11 mouse cellular contexts compared by ENCODE assay signal in the genomic region with DNA sequence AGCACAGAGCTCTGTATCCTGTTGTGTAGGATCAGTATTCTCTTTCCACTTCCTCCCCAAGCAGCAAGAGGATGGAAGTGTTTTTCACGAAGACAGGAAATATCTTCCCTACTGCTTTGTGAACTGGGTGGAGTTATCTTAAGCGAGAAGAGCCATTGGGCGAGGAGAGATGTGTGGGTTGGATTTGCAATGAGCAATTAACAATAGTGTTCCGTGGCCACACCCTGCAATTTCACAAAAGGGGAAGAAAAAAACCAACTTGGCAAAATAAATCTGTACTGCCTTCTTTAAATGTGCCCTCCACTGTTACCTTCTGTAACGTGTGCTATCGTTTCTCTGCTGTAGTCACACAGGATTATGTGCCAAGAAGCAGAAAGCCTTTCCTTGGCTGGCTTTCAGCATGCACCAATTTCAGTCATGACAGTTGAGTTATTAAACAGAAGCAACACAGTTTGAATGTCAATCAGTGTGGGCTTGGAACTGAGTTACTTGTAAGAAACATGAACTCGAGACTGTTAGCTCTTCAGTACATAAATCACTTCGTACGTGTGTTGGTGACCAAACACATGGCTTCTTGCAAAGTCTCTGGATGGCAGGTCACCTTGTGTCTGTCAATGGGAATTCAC.
DNase-seq lines count a peak whose midpoint lies in the region; ATAC-seq and TF ChIP-seq lines count a peak whose summit lies in the region.
"Had no signal": no experiment of that assay in that cellular context is flagged by ENCODE, and none has a peak within 500 bp of the region (broad histone marks: within the 10 kb centered on the region; RNA-seq: fewer than 3 reads in every experiment).

No protein-coding gene starts in this region.

- WGBS in lung, postnatal 0 days, result 48% methylated on average over 9 of the region's 9 CpGs
- 55% methylated on average over 9 of the region's 9 CpGs for WGBS in heart, embryonic 14.5 days

- no peak overlapping the region for H3K9ac ChIP-seq in lung, postnatal 0 days (replicated peaks; ENCODE audit: low read depth)
- H3K9ac ChIP-seq in heart, embryonic 14.5 days (ENCODE audit: low read length), result no peak overlapping the region; the same call in 1 of the 2 replicates
- H3K9ac ChIP-seq: liver, embryonic 14.5 days had no signal

- intact Hi-C loops in gastrocnemius, adult 2 months (cut with DNase I), result loop anchor here (5.0 kb wide), 1 partner anchor 36 kb away; no protein-coding TSS in a partner anchor

- no peaks in the 10 kb centered on the region for H3K9me3 ChIP-seq in lung, postnatal 0 days (ENCODE audit: low read length)
- H3K9me3 ChIP-seq in heart, embryonic 14.5 days (ENCODE audit: control insufficient read depth, low read length), result no peaks in the 10 kb centered on the region

- no peak for DNase-seq in gastrocnemius, adult 2 months
- no peak for DNase-seq in gastrocnemius, postnatal 4 days (ENCODE audit: low spot score in 2 of 2)
- DNase-seq in lung, postnatal 0 days (ENCODE audit: low spot score), result peak; percentile 64
- DNase-seq in lung, postnatal 4 days, result no peak
- peak; percentile 39 for DNase-seq in splenic B cell, adult 2 months (ENCODE audit: low read depth, low spot score)
- DNase-seq in gastrocnemius, adult 8-10 months (ENCODE audit: low spot score in 2 of 2), result no peak
- DNase-seq in layer of hippocampus, postnatal 25 days (ENCODE audit: extremely low spot score in 1 of 2, low spot score in 1 of 2), result no peak
- DNase-seq: cerebellum, postnatal 25 days; kidney, postnatal 10 days had no signal

- TF ChIP-seq CTCF in gastrocnemius, adult 2 months (IDR thresholded peaks at IDR 0.05), result no peak
- no peak for TF ChIP-seq CTCF in lung, postnatal 0 days (IDR thresholded peaks at IDR 0.05)

- H3K36me3 ChIP-seq in lung, postnatal 0 days (ENCODE audit: insufficient read depth, low read length), result no peaks in the 10 kb centered on the region
- H3K36me3 ChIP-seq in heart, embryonic 14.5 days (ENCODE audit: control insufficient read depth, insufficient read depth, low read length), result no peaks in the 10 kb centered on the region
- no peaks in the 10 kb centered on the region for H3K36me3 ChIP-seq in splenic B cell, adult 2 months (ENCODE audit: control insufficient read depth, insufficient read depth, low read length, poor library complexity, severe bottlenecking)

- H3K27ac ChIP-seq in gastrocnemius, adult 2 months, result peak overlapping the region; percentile 39
- H3K27ac ChIP-seq in lung, postnatal 0 days (ENCODE audit: low read length), result no peak overlapping the region
- H3K27ac ChIP-seq in heart, embryonic 14.5 days (replicated peaks in 1 of 2; ENCODE audit: control insufficient read depth in 1 of 2, insufficient read depth in 1 of 2, low read depth in 2 of 2, low read length in 2 of 2), result peak overlapping the region; percentile 60 to 69
- H3K27ac ChIP-seq: liver, embryonic 14.5 days had no signal

- no peaks in the 10 kb centered on the region; the same call in 1 of the 2 replicates for H3K4me1 ChIP-seq in lung, postnatal 0 days (ENCODE audit: insufficient read depth, low read depth, low read length)
- peaks cover 22 to 34% of the 10 kb centered on the region in 2 experiments for H3K4me1 ChIP-seq in heart, embryonic 14.5 days (ENCODE audit: control insufficient read depth in 2 of 2, insufficient read depth in 2 of 2, low read length in 2 of 2)

- ATAC-seq in lung, postnatal 0 days, result peak; percentile 59
- ATAC-seq in heart, embryonic 14.5 days (ENCODE audit: insufficient number of reproducible peaks, insufficient read depth, low FRiP score, low read depth), result no peak; the same call in 1 of the 2 replicates

- no peak overlapping the region for H3K4me2 ChIP-seq in lung, postnatal 0 days (replicated peaks; ENCODE audit: low read depth, low read length)
- 0 out of 2 replicates have a peak overlapping the region, but pooled peaks have one; percentile 7 for H3K4me2 ChIP-seq in heart, embryonic 14.5 days (ENCODE audit: low read length)

- H3K27me3 ChIP-seq in lung, postnatal 0 days (replicated peaks; ENCODE audit: insufficient read depth, low read length), result no peaks in the 10 kb centered on the region
- H3K27me3 ChIP-seq in heart, embryonic 14.5 days (ENCODE audit: control insufficient read depth, insufficient read depth, low read length), result no peaks in the 10 kb centered on the region
- no peaks in the 10 kb centered on the region for H3K27me3 ChIP-seq in splenic B cell, adult 2 months (ENCODE audit: control insufficient read depth, insufficient read depth, low read length, poor library complexity, severe bottlenecking)

- 0 out of 2 replicates have a peak overlapping the region, but pooled peaks have one; percentile 7 for H3K4me3 ChIP-seq in gastrocnemius, adult 2 months
- no peak overlapping the region for H3K4me3 ChIP-seq in lung, postnatal 0 days (ENCODE audit: low read depth, low read length)
- no peak overlapping the region for H3K4me3 ChIP-seq in heart, embryonic 14.5 days (ENCODE audit: control insufficient read depth in 1 of 2, insufficient read depth in 1 of 2, low read depth in 1 of 2, low read length in 2 of 2)

- no peak for TF ChIP-seq EP300 in lung, postnatal 0 days (IDR thresholded peaks at IDR 0.05)

Comparison
In these comparisons a context has a peak if more than half of its experiments do, and no peak if none do; other contexts are left out.
1. DNase-seq: peak in lung, postnatal 0 days (single experiment) and splenic B cell, adult 2 months (single experiment); none in gastrocnemius, adult 2 months (single experiment), gastrocnemius, postnatal 4 days (0 of 2), lung, postnatal 4 days (0 of 2), gastrocnemius, adult 8-10 months (0 of 2) and layer of hippocampus, postnatal 25 days (0 of 2).